Mouse (Mus musculus) cerebellum, postnatal 10 days (tissue): Measurements from ENCODE around the gene A030003K21Rik.

Source experiments
- DNase-seq, 2 experiments: peaks; one replicate each; pipeline ENCODE4 v3.0.0; 2021; ENCODE audit warnings: mixed read lengths in 2 of 2

A030003K21Rik gene

GRCm38 (mm10) chr1:82905886-82906285, 37.3 kb downstream of the A030003K21Rik start:
- no peak for DNase-seq

- DNase-seq: no peak
Measured at GRCm38 (mm10) chr1:82901201-82901600, 42.0 kb downstream of the A030003K21Rik start.

- no peak for DNase-seq
Measured at GRCm38 (mm10) chr1:82900567-82900966, 42.6 kb downstream of the A030003K21Rik start.

DNA sequence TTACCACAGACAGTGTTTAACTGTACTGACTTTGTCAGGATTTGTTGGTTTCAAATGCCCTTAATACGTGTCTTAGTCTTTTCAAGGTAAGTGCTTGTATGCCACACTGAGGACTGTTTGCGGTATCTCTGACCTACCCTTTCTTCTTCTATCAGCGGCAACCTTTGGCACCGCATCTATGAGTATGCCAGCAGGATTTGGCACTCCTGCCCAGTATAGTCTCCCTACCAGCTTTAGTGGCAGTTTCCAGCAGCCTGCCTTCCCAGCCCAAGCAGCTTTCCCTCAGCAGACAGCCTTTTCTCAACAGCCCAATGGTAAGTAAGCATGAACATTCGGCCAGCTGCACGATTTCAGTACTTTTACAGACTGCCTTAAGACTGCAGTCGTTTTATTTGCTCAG, 49.9 kb downstream of the A030003K21Rik start:
- peak; percentile 58 to 69 for DNase-seq
